ENCODE assay signal across 23 mouse cellular contexts in the genomic region with DNA sequence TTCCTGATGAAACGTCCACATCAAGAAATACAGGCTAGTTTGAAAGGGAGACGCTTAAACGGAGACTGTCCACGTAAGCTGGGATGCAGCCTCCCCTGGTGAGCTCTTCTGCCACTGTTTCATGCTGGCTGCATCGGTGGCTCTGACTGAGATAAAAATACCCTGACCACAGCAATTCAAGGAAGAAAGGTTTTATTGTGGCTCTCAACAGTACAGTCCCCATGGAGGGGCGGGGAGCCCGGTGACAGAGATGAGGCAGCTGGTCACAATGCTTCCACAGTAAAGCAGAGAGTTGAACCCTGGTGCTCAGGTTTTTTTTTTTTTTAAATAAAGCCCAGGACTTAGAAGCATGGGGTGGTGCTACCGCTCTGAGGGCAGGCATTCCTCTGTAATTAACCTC.
DNase-seq lines count a peak whose midpoint lies in the region; ATAC-seq and TF ChIP-seq lines count a peak whose summit lies in the region.
"Had no signal": no experiment of that assay in that cellular context is flagged by ENCODE, and none has a peak within 500 bp of the region (broad histone marks: within the 10 kb centered on the region; RNA-seq: fewer than 3 reads in every experiment).

No protein-coding gene starts in this region.

- H3K27ac ChIP-seq in forebrain, embryonic 11.5 days (ENCODE audit: low read depth, low read length) = no peak overlapping the region
- H3K27ac ChIP-seq in forebrain, postnatal 0 days (ENCODE audit: low read depth, low read length) = no peak overlapping the region
- H3K27ac ChIP-seq in midbrain, embryonic 14.5 days (replicated peaks; ENCODE audit: low read depth, low read length) = no peak overlapping the region
- no peak overlapping the region for H3K27ac ChIP-seq in midbrain, embryonic 10.5 days (replicated peaks)
- no peak overlapping the region for H3K27ac ChIP-seq in forebrain, embryonic 16.5 days (ENCODE audit: low read length)
- H3K27ac ChIP-seq: embryonic facial prominence, embryonic 13.5 days; heart, embryonic 10.5 days; kidney, postnatal 0 days had no signal

- 3% methylated on average over 8 of the region's 8 CpGs for WGBS in forebrain, embryonic 11.5 days
- WGBS in forebrain, postnatal 0 days = 10% methylated on average over 8 of the region's 8 CpGs
- 6% methylated on average over 8 of the region's 8 CpGs for WGBS in midbrain, embryonic 14.5 days
- WGBS in midbrain, embryonic 10.5 days = 13% methylated on average over 8 of the region's 8 CpGs
- WGBS in forebrain, embryonic 16.5 days = 5% methylated on average over 8 of the region's 8 CpGs

- no peaks in the 10 kb centered on the region for H3K27me3 ChIP-seq in forebrain, embryonic 11.5 days (ENCODE audit: control insufficient read depth, insufficient read depth, low read length)
- no peaks in the 10 kb centered on the region for H3K27me3 ChIP-seq in forebrain, postnatal 0 days (ENCODE audit: insufficient read depth, low read length)
- H3K27me3 ChIP-seq in midbrain, embryonic 14.5 days (ENCODE audit: control insufficient read depth, insufficient read depth, low read length) = no peaks in the 10 kb centered on the region
- H3K27me3 ChIP-seq in midbrain, embryonic 10.5 days (ENCODE audit: low read depth, poor library complexity, severe bottlenecking) = 0 out of 2 replicates have a peak, but pooled peaks cover 8% of the 10 kb centered on the region
- H3K27me3 ChIP-seq in forebrain, embryonic 16.5 days (replicated peaks; ENCODE audit: control insufficient read depth, insufficient read depth, low read length) = no peaks in the 10 kb centered on the region
- H3K27me3 ChIP-seq: embryonic facial prominence, embryonic 13.5 days had no signal

- no peak for DNase-seq in forebrain, embryonic 11.5 days (ENCODE audit: low spot score)
- DNase-seq in forebrain, postnatal 0 days = no peak
- peak; percentile 51 for DNase-seq in midbrain, embryonic 14.5 days
- no peak for DNase-seq in midbrain, embryonic 10.5 days (ENCODE audit: low spot score)
- peak; percentile 17 for DNase-seq in embryo, embryonic 9.5 days (ENCODE audit: extremely low spot score)
- DNase-seq in adipocyte (ENCODE audit: low spot score) = no peak
- DNase-seq: adrenal gland, postnatal 14 days; cerebellum, adult 11-12 months; cerebellum, postnatal 25 days; kidney, adult 18-20 months; layer of hippocampus, postnatal 36 days; left cerebral cortex, postnatal 4 days; liver; right cerebral cortex, postnatal 25 days; thymus, postnatal 4 days had no signal

- no peaks in the 10 kb centered on the region for H3K9me3 ChIP-seq in forebrain, embryonic 11.5 days (ENCODE audit: control insufficient read depth, low read length)
- H3K9me3 ChIP-seq in forebrain, postnatal 0 days (ENCODE audit: low read length) = no peaks in the 10 kb centered on the region
- H3K9me3 ChIP-seq in midbrain, embryonic 14.5 days (ENCODE audit: control insufficient read depth, low read length) = no peaks in the 10 kb centered on the region
- no peaks in the 10 kb centered on the region for H3K9me3 ChIP-seq in midbrain, embryonic 10.5 days (replicated peaks)
- H3K9me3 ChIP-seq in forebrain, embryonic 16.5 days (ENCODE audit: control insufficient read depth, low read length) = no peaks in the 10 kb centered on the region
- H3K9me3 ChIP-seq: embryonic facial prominence, embryonic 13.5 days; heart, embryonic 10.5 days had no signal

- H3K4me2 ChIP-seq in forebrain, embryonic 11.5 days (ENCODE audit: low read depth, low read length, severe bottlenecking) = no peak overlapping the region
- H3K4me2 ChIP-seq in forebrain, postnatal 0 days (ENCODE audit: low read depth) = no peak overlapping the region
- no peak overlapping the region for H3K4me2 ChIP-seq in midbrain, embryonic 14.5 days (ENCODE audit: low read length)
- H3K4me2 ChIP-seq in forebrain, embryonic 16.5 days (ENCODE audit: low read length) = no peak overlapping the region
- H3K4me2 ChIP-seq: embryonic facial prominence, embryonic 13.5 days had no signal

- ATAC-seq in forebrain, embryonic 11.5 days (replicated peaks; ENCODE audit: low FRiP score) = 0 out of 2 replicates have a peak, but pooled peaks have one; percentile 30
- no peak for ATAC-seq in forebrain, postnatal 0 days
- no peak for ATAC-seq in midbrain, embryonic 14.5 days (ENCODE audit: low FRiP score, low TSS enrichment)
- peak; percentile 15; the same call in 1 of the 2 replicates for ATAC-seq in forebrain, embryonic 16.5 days
- no peak for ATAC-seq in megakaryocyte, adult 5-6 weeks (ENCODE audit: poor library complexity, severe bottlenecking)
- ATAC-seq: activated CD4-positive, CD25-positive, alpha-beta regulatory T cell, adult 4 months; CD4-positive, CD25-positive, alpha-beta regulatory T cell, adult 4 months; lung, postnatal 0 days had no signal

- no peak for TF ChIP-seq CTCF in forebrain, postnatal 0 days (IDR thresholded peaks at IDR 0.05; ENCODE audit: low read depth)

- H3K4me3 ChIP-seq in forebrain, embryonic 11.5 days (ENCODE audit: low read depth, low read length) = no peak overlapping the region
- H3K4me3 ChIP-seq in forebrain, postnatal 0 days (ENCODE audit: low read depth, low read length) = no peak overlapping the region
- no peak overlapping the region for H3K4me3 ChIP-seq in midbrain, embryonic 14.5 days (replicated peaks; ENCODE audit: low read depth, low read length)
- no peak overlapping the region for H3K4me3 ChIP-seq in midbrain, embryonic 10.5 days
- no peak overlapping the region for H3K4me3 ChIP-seq in forebrain, embryonic 16.5 days (replicated peaks; ENCODE audit: low read length)
- H3K4me3 ChIP-seq: embryonic facial prominence, embryonic 13.5 days; heart, embryonic 10.5 days had no signal

- H3K9ac ChIP-seq in forebrain, embryonic 11.5 days (ENCODE audit: low read length) = no peak overlapping the region
- no peak overlapping the region for H3K9ac ChIP-seq in forebrain, postnatal 0 days
- H3K9ac ChIP-seq in midbrain, embryonic 14.5 days (replicated peaks; ENCODE audit: low read length) = no peak overlapping the region
- H3K9ac ChIP-seq in forebrain, embryonic 16.5 days (replicated peaks; ENCODE audit: low read depth, low read length) = no peak overlapping the region
- H3K9ac ChIP-seq: embryonic facial prominence, embryonic 13.5 days had no signal

- H3K36me3 ChIP-seq in forebrain, embryonic 11.5 days (ENCODE audit: control insufficient read depth, insufficient read depth, low read length) = no peaks in the 10 kb centered on the region
- H3K36me3 ChIP-seq in forebrain, postnatal 0 days (ENCODE audit: insufficient read depth) = no peaks in the 10 kb centered on the region
- no peaks in the 10 kb centered on the region for H3K36me3 ChIP-seq in midbrain, embryonic 14.5 days (ENCODE audit: control insufficient read depth, insufficient read depth, low read length)
- no peaks in the 10 kb centered on the region for H3K36me3 ChIP-seq in midbrain, embryonic 10.5 days
- no peaks in the 10 kb centered on the region for H3K36me3 ChIP-seq in forebrain, embryonic 16.5 days (ENCODE audit: control insufficient read depth, insufficient read depth)
- H3K36me3 ChIP-seq: embryonic facial prominence, embryonic 13.5 days; heart, embryonic 10.5 days had no signal

- peaks cover 10% of the 10 kb centered on the region; the same call in 1 of the 2 replicates for H3K4me1 ChIP-seq in forebrain, embryonic 11.5 days (replicated peaks; ENCODE audit: control insufficient read depth, insufficient read depth, low read length)
- H3K4me1 ChIP-seq in forebrain, postnatal 0 days (ENCODE audit: insufficient read depth) = peaks cover 18% of the 10 kb centered on the region
- peaks cover 31% of the 10 kb centered on the region for H3K4me1 ChIP-seq in midbrain, embryonic 14.5 days (ENCODE audit: control insufficient read depth, insufficient read depth, low read length)
- H3K4me1 ChIP-seq in midbrain, embryonic 10.5 days = peaks cover 43% of the 10 kb centered on the region
- peaks cover 21% of the 10 kb centered on the region for H3K4me1 ChIP-seq in forebrain, embryonic 16.5 days (replicated peaks; ENCODE audit: control insufficient read depth, insufficient read depth, low read length)

Comparison
In these comparisons a context has a peak if more than half of its experiments do, and no peak if none do; other contexts are left out.
1. ATAC-seq: peak in forebrain, embryonic 11.5 days (single experiment) and forebrain, embryonic 16.5 days (single experiment); none in forebrain, postnatal 0 days (single experiment), midbrain, embryonic 14.5 days (single experiment) and megakaryocyte, adult 5-6 weeks (single experiment).
2. DNase-seq: peak in midbrain, embryonic 14.5 days (single experiment) and embryo, embryonic 9.5 days (single experiment); none in forebrain, embryonic 11.5 days (single experiment), forebrain, postnatal 0 days (single experiment), midbrain, embryonic 10.5 days (single experiment) and adipocyte (single experiment).